Mouse (Mus musculus) forebrain, embryonic 14.5 days (tissue): ENCODE data around the gene Anln. TPM values are rescaled to one million over a fixed set of nuclear protein-coding genes. Genes with fewer than 3 reads are reported as not detected.

Source experiments
- ATAC-seq: fragments of 200-750 bp; cut with Nextera tagmentation; 2 replicates; pipeline ENCODE4 v1.8.0; 2017; ENCODE audit warnings: mild to moderate bottlenecking, moderate library complexity
- DNase-seq: peaks from one replicate; pipeline ENCODE4 v3.0.0-alpha.2; 2015; ENCODE audit warnings: low spot score
- H3K27ac ChIP-seq: fragments of 300-500 bp; sonication (generic); 2 replicates; pipeline ENCODE4 v1.5.1; 2014; ENCODE audit warnings: low read depth, mild to moderate bottlenecking, control low read depth, low read length, moderate library complexity
- H3K27me3 ChIP-seq: fragments of 300-500 bp; sonication (generic); replicated peaks from 2 replicates; pipeline ENCODE4 v1.6.1; 2014; ENCODE audit warnings: low read length, control low read depth, mixed read lengths; ENCODE audit not compliant: control insufficient read depth, insufficient read depth
- H3K36me3 ChIP-seq: fragments of 300-500 bp; sonication (generic); 2 replicates; pipeline ENCODE4 v1.6.1; 2014; ENCODE audit warnings: low read length, control low read depth; ENCODE audit not compliant: control insufficient read depth, insufficient read depth
- H3K4me1 ChIP-seq: fragments of 300-500 bp; sonication (generic); 2 replicates; pipeline ENCODE4 v1.6.1; 2014; ENCODE audit warnings: antibody characterized with exemption, low read length, control low read depth; ENCODE audit not compliant: control insufficient read depth, insufficient read depth
- H3K4me2 ChIP-seq: fragments of 300-500 bp; sonication (generic); 2 replicates; pipeline ENCODE4 v1.6.1; 2014; ENCODE audit warnings: mild to moderate bottlenecking, control low read depth, low read length
- H3K4me3 ChIP-seq: fragments of 300-500 bp; sonication (generic); 2 replicates; pipeline ENCODE4 v1.5.1; 2014; ENCODE audit warnings: low read depth, low read length, control low read depth
- H3K9ac ChIP-seq: fragments of 300-500 bp; sonication (generic); 2 replicates; pipeline ENCODE4 v1.6.1; 2014; ENCODE audit warnings: mild to moderate bottlenecking, low read length, control low read depth, moderate library complexity
- H3K9me3 ChIP-seq: fragments of 300-500 bp; sonication (generic); replicated peaks from 2 replicates; pipeline ENCODE4 v1.6.1; 2016; ENCODE audit warnings: low read length, control low read depth, mixed read lengths; ENCODE audit not compliant: control insufficient read depth
- WGBS: fragments of 180-500 bp; shearing (Covaris S2); extraction: QIAGEN DNeasy Blood & Tissue Kit; methylation state at CpG from one replicate; pipeline ENCODE4 v1.1.7; 2014; 5-methylcytosine and 5-hydroxymethylcytosine counted together
- polyA plus RNA-seq: library from polyadenylated mRNA; unstranded; fragments of >200 nt; fragmentation: Nextera tagmentation; extraction: Ambion mirVana; gene quantifications from 2 replicates; pipeline ENCODE4 v1.2.1, GENCODE M21; 2014

The Anln gene
- polyA plus RNA-seq, 1 experiment from 2014 or later = 16.5 TPM

DNA sequence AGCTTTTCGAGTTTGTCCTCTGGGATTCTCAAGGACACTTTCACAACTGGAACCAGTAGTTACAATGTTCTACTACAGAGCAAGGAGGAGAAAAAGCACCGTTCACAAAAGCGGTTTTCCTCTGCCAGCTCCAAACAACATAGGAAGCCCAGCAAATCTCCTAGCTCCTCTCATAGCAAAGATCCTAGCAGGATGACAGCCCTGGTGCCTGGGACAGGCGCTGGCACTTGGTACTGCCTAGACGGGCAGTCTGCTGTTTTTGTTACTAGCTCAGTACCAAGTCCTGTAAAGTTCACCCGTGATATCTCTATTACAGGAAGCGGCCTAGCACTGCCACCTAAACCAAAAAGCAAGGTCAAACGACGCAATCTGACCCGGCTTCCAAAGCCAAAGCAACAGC lies 35.2 kb upstream of the Anln start:
- H3K9me3 ChIP-seq = no peaks in the 10 kb centered on the region
- ATAC-seq (no peak), DNase-seq (no peak)
- no peaks in the 10 kb centered on the region for H3K4me1 ChIP-seq
- no peaks in the 10 kb centered on the region for H3K27me3 ChIP-seq
- 84% methylated on average over 10 of the region's 10 CpGs for WGBS
- no peak overlapping the region for H3K9ac ChIP-seq
- H3K27ac ChIP-seq = no peak overlapping the region
- no peak overlapping the region for H3K4me3 ChIP-seq
- no peak overlapping the region for H3K4me2 ChIP-seq
- no peaks in the 10 kb centered on the region for H3K36me3 ChIP-seq

DNA sequence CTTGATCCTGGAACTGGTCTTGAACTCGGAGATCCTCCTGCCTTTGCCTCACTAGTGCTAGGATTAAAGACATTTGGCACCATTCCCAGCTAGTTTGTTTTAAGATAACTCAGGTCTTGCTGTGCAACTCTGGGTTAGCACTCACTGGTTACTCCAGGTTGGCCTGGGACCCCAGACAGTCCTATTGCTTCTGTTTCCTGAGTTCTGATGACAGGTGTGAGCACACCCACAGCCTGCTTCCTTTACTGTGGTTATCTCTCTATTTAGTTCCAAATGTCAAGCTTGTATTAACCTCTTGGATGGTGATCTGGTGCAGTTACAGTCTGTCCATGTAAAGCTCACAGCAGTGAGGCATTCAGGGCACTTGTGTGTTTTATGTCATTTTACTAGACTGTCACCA lies 34.5 kb upstream of the Anln start:
- no peaks in the 10 kb centered on the region for H3K4me1 ChIP-seq
- no peak for DNase-seq

DNA sequence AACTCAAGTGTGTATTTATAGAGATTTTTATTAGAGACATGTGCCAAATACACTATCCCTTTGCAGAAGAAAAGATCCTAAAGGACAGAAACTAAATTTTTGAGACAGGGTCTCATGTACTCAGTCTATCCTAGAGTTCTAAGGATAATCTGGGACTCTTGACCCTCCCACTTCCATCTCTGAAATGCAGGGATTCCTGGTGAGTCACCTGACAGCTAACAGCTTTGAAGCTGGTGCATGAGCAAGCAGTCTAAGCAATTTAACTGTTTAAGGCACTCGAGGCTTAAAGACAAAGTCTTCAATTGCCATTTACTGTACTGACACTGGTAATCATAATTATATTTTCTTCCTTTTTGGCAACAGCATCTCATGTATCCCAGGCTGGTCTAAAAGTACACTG lies 33.6 kb upstream of the Anln start:
- Histone ChIP-seq H3K27ac (no peak overlapping the region), H3K9me3 (no peaks in the 10 kb centered on the region), H3K4me3 (no peak overlapping the region), H3K9ac (no peak overlapping the region), H3K27me3 (no peaks in the 10 kb centered on the region), H3K4me2 (no peak overlapping the region), H3K36me3 (no peaks in the 10 kb centered on the region), H3K4me1 (no peaks in the 10 kb centered on the region)
- WGBS = 66% methylated on average over 1 of the region's 1 CpGs
- no peak for DNase-seq
- ATAC-seq = no peak

More for the DNA sequence above, 34.5 kb upstream of the Anln start:
- Histone ChIP-seq H3K36me3 (no peaks in the 10 kb centered on the region), H3K27me3 (no peaks in the 10 kb centered on the region), H3K4me2 (no peak overlapping the region), H3K4me3 (no peak overlapping the region), H3K9me3 (no peaks in the 10 kb centered on the region), H3K9ac (no peak overlapping the region), H3K27ac (no peak overlapping the region)
- WGBS = 73% methylated on average over 1 of the region's 1 CpGs
- no peak for ATAC-seq

DNA sequence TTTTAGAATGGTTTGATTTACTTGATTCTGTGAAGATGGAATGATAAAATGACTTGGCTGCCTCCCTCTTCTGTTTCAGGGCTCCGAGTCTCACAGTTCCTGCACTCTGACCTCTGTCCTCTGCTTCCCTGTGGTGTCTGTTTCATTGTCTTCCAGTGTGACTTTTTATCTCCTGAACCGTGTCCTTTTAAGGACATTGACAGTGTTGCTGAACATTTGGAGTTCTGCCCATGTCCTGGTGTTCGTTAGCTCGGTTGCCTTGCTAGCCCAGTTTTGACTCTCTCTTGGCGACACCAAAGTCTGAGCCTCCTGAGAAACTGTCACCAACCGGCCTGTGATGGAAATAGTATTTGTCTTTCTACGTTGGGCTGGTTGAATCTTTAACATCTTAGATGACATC lies 31.5 kb upstream of the Anln start:
- DNase-seq (no peak), ATAC-seq (no peak)

DNA sequence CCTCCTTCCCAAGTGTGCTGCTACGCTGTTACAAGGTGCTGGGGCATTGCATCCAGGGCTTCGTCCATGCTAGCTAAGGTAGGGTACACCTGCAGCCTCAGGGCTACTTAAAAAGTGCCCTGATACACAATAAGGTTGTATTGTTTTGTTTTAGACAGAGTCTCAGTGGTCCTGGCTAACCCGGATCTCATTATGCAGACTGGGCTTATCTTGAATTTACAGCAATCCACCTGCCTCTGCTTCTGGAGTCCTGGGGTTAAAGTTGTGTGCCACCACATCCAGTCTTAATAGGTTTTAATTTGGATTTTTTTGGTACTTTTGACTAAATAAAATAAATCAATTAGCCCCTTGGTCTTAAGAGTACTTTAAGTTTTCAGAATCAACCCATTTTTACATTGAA lies 30.9 kb upstream of the Anln start:
- no peak overlapping the region for H3K4me2 ChIP-seq
- ATAC-seq (no peak), DNase-seq (no peak)
- H3K9me3 ChIP-seq = no peaks in the 10 kb centered on the region
- H3K27me3 ChIP-seq = no peaks in the 10 kb centered on the region
- no peaks in the 10 kb centered on the region for H3K4me1 ChIP-seq
- WGBS = 83% methylated on average over 3 of the region's 3 CpGs
- H3K27ac ChIP-seq = no peak overlapping the region
- H3K4me3 ChIP-seq = no peak overlapping the region
- H3K36me3 ChIP-seq = no peaks in the 10 kb centered on the region
- H3K9ac ChIP-seq = no peak overlapping the region

More for the DNA sequence above, 31.5 kb upstream of the Anln start:
- H3K27ac ChIP-seq = no peak overlapping the region
- no peak overlapping the region for H3K4me2 ChIP-seq
- WGBS = 42% methylated on average over 7 of the region's 7 CpGs
- H3K9me3 ChIP-seq = no peaks in the 10 kb centered on the region
- no peak overlapping the region for H3K4me3 ChIP-seq
- no peaks in the 10 kb centered on the region for H3K27me3 ChIP-seq
- no peaks in the 10 kb centered on the region for H3K4me1 ChIP-seq
- no peak overlapping the region for H3K9ac ChIP-seq
- H3K36me3 ChIP-seq = no peaks in the 10 kb centered on the region

DNA sequence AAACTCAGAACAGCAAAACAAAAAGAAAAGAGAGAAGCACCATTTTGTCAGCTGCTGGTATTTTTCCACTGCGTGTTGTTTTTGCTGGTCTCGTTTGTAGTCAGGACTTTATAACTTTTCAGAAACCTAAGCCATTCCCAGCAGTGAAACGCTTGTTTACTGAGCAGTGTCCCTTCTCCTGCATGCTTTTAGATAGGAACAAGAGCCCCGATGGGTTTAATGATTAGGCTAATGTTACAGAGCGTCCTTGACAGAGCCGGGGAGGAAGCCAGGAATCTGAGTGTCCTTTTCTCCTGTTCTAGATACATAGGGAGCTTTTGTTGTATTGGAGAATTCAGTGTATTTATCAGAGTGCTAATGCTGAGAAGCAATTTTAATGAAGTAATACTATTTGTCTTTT lies 28.6 kb upstream of the Anln start:
- DNase-seq (no peak), ATAC-seq (no peak)
- H3K4me2 ChIP-seq = no peak overlapping the region
- H3K4me3 ChIP-seq = no peak overlapping the region
- H3K9me3 ChIP-seq = no peaks in the 10 kb centered on the region
- H3K9ac ChIP-seq = no peak overlapping the region
- no peaks in the 10 kb centered on the region for H3K27me3 ChIP-seq
- H3K27ac ChIP-seq = no peak overlapping the region
- H3K4me1 ChIP-seq = no peaks in the 10 kb centered on the region
- 49% methylated on average over 6 of the region's 6 CpGs for WGBS
- H3K36me3 ChIP-seq = no peaks in the 10 kb centered on the region

DNA sequence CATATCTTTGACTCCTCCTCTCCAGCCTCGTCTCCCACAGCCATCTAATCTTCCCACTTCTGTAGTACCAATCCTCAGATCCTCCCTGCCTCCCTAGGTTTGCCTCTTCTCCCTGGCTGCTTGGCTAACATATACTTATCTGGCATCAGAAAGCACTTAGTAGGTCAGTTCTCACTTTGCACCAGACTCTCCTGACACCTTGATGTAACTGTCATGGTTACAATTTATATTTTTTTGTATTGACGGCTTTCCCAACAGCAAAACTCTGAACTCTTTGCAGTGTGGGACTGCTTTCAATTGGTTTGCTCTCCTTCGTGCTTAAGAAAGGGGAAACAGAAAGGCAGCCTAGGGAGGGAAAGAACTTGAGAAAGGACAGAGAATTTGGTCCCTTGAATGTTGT lies 27.2 kb upstream of the Anln start:
- WGBS = 90% methylated on average over 3 of the region's 3 CpGs
- no peak for ATAC-seq

DNA sequence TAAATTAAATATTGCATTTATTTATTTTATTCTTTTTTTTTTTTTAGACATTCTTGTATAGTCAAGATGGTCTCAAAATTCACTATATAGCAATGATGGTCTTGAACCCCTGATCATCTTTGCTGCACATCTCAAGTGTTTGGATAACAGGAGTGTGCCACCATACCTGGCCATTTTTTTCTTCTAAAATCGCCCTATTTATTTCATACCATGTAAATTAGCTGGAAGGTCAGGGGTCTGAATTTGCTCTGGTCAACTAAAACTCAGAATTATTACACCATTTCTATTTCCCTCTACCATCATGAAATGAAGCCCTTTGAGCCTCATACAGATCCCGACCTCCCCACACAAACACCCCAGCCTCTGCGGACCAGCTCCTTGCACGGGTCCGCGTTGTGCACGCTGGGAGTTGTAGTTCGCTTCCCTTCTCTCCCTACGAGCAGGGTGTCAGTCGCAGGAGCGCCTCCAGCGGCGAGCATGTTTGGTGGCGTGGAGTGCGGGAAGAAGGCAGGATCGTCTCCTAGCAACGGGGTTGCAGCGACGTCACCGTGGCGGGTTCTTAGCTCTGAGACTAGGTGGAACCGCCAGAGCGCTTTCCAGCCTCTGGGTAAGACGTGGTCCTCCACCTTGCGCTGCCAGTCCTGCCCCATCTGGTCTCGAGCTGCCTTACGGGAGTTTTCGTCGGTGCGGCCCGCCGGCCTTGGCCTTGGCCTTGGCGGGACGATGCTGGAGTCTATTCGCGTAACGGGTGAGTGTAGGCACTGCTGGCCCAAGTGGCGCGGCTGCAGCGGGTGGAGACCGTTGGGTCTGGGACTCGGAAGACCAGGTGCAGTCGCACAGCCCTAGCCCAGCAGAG lies 22.2 kb upstream of the Anln start, which contains the start of gene 9530077C05Rik:
Gene 9530077C05Rik, plus strand, starts transcription at position 512 of the 856 bp plus-strand sequence.
- H3K4me1 ChIP-seq = no peaks in the 10 kb centered on the region
- peak within 1 kb of the TSS; percentile 58 for H3K4me3 ChIP-seq
- peak within 1 kb of the TSS; percentile 73 for H3K9ac ChIP-seq
- no peaks in the 10 kb centered on the region for H3K36me3 ChIP-seq
- H3K4me2 ChIP-seq = peak within 1 kb of the TSS; percentile 71
- ATAC-seq = peak; percentile 99
- H3K27ac ChIP-seq = peak within 1 kb of the TSS; percentile 55; the same call in 1 of the 2 replicates
- WGBS = 1% methylated on average over 43 of the region's 43 CpGs
- peak; percentile 99 for DNase-seq
- no peaks in the 10 kb centered on the region for H3K27me3 ChIP-seq
- no peaks in the 10 kb centered on the region for H3K9me3 ChIP-seq

More for the DNA sequence above, 27.2 kb upstream of the Anln start:
- Histone ChIP-seq H3K9me3 (no peaks in the 10 kb centered on the region), H3K4me1 (no peaks in the 10 kb centered on the region), H3K27ac (no peak overlapping the region), H3K27me3 (no peaks in the 10 kb centered on the region), H3K4me3 (no peak overlapping the region), H3K9ac (no peak overlapping the region), H3K4me2 (no peak overlapping the region), H3K36me3 (no peaks in the 10 kb centered on the region)
- no peak for DNase-seq

DNA sequence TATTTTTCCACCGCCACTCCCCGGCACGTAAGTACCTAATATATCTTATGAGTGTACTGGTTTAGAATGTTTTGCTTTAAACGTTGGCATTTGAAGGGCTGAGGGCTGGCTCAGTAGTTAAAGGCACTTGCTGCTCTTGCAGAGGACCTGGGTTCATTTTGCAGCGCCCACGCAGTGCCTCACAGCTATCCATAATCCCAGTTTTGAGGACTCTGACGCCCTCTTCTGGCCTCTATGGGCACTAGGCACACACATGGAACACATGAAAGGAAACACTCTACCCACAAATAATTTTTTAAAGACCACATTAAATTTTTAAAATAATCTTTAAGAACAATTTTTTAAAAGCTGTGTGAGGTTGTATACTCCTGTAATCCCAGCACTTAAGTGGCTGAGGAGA lies 20.5 kb upstream of the Anln start:
- no peak overlapping the region for H3K4me2 ChIP-seq
- no peak overlapping the region for H3K9ac ChIP-seq
- no peaks in the 10 kb centered on the region for H3K4me1 ChIP-seq
- no peak overlapping the region for H3K27ac ChIP-seq
- no peaks in the 10 kb centered on the region for H3K27me3 ChIP-seq
- no peaks in the 10 kb centered on the region for H3K9me3 ChIP-seq
- 78% methylated on average over 7 of the region's 7 CpGs for WGBS
- ATAC-seq (no peak), DNase-seq (no peak)
- no peaks in the 10 kb centered on the region for H3K36me3 ChIP-seq
- no peak overlapping the region for H3K4me3 ChIP-seq
